Mouse (Mus musculus) adrenal gland, adult (tissue): Measurements from ENCODE around the gene Crybg2.
A peak's percentile ranks its signal among the peaks of the same experiment; 100 is the strongest.

Experiments used
- DNase-seq, 2 experiments: peaks; one replicate each; pipeline ENCODE4 v3.0.0; 2022 to 2023; ENCODE audit warnings: low spot score in 1 of 2; ENCODE audit not compliant: inconsistent age in 2 of 2

Gene Crybg2

GRCm38 (mm10) chr4:134058166-134058715 lies 2.4 kb upstream of the Crybg2 start:
- DNase-seq = no peak

DNA sequence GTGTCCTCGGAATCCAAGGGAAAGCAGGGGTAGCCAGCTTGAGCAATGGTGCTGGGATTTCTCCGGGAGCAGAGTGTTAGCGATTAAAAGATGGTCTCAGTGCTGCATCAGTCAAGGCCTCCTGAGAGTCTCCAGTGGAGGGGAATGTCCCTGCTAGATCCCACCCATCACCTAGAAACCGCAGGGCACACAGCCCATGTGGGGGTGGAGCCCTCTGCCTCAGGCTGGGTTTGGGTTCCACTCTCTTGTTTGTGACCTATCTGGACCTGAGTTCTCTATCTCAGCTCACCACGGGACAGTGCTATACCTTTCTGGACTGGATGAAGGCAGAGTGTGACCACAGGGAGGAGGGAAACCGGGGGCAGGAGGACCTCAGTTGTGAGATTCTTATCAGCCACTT lies 1.7 kb upstream of the Crybg2 start:
- DNase-seq = no peak

DNA sequence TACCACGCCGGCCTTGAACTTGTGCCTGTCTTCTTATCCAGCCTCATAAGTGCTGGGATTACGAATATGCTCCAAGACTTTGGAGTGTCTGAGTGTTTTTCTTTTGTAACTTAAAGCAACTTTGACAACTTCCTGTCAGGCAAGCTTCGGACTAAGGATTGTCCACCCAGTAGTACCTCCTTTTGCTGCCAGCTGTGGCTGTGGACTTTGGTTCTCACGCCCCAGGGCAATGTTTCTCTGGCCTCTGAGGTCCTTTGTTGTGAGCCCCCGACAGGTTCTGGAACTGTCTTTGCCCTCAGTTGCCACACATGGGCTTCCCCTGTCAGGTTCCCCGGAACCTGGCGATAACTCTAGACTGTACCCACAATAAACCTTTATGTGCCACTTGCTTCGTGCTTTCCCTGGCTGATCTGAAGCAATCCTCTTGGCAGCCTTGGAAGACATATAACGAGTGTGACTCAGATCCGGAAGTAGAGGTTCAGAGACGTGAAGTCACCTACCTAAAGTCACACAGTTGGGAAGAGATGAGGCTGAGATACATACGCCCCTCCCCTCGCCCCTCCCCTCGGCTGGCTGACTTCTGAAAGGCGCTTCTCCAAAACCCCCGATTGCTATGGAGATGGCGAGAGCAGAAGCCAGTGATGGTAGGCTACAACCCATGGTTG lies 683 bp downstream of the Crybg2 start:
- DNase-seq = no peak

- DNase-seq = no peak
Observed at GRCm38 (mm10) chr4:134061944-134062446, 1.4 kb downstream of the Crybg2 start.

GRCm38 (mm10) chr4:134062561-134062960 lies 1.9 kb downstream of the Crybg2 start:
- DNase-seq = no peak

DNA sequence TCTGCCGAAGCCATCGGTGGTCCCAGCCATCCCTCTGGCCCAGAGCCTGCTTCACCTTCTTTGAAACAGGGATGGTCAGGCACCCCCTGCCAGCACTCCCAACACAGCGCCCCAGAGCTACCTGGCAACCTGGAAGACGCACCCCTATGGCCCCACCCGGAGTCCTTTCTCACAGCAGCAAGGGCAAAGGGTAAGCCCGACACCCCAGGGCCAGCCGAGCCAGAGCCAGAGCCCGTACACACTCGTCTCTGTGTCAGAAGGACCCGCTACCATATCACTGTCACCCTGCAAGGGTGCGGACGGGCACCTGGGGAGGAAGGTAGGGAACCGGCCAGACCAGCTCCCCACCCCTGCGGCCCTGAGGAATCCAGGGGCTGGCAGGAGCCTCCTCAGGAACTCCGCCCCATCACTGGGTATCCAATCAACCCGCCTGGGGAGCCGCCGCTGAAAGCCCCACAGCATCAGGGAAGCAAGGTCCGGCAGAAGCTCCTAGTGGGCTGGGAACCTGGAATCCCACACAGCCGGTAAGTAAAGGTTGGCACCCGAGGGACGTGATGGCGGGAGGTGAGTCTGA lies 4.9 kb downstream of the Crybg2 start:
- no peak for DNase-seq

GRCm38 (mm10) chr4:134067383-134067782 lies 6.8 kb downstream of the Crybg2 start:
- no peak for DNase-seq

- DNase-seq = no peak
Observed at GRCm38 (mm10) chr4:134067833-134068544, 7.4 kb downstream of the Crybg2 start.

DNA sequence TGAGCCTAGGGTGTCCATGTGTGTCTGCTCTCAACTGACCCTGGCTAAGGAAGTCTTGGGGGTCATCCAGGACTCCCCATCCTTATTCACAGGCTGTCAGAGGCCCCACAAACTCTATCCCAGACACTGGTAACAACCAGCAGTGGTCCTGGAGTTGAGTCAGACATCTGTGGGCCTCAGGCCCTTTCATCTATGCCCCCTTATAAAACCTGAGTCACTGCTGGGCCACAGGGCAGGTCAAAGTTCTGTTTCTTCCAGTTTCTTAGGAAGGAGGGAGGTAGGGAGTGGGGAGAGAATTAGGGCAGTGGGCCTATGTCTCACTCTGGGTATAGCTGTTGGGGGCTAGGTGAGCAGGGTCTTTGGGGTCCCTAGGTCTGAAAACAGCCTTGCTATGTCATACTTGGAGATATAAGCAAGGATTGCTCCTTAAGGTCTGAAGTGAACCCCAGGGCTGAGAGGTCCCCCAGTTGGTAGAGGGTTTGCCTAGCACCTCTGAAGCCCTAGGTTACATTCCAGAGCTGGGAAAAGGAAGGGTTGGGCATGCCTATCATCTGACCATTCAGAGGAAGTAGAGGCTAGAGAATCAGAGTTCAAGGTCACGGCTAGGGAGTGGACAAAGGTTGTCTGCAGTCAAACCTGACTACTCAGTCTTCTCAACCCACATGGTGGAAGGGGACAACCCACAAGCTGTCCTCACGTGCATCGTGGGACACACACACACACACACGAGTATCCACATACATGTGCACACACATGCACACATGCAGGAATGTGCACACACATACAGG lies 8.4 kb downstream of the Crybg2 start:
- DNase-seq = no peak

- DNase-seq = peak; percentile 57 to 73
Observed at GRCm38 (mm10) chr4:134078694-134079093, 18.1 kb downstream of the Crybg2 start.

DNA sequence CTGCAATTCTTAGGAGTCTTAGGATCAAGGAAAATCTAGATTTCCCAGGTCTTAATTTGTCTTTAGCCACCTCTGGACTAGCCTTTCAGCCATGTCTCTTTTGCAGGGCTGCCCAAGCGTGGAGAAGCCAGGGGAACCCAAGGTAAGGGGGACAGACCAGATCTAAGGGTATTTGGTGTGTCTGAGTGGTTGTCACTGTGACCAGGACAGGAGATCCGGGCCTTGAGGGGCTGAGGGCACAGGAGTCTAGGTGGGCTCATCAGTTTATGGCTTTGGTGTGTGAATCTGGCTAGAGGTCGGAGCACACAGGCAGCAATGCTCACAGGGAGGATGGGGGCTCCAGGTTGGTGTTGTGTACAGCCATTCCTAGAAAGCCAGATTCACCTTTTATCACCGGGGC lies 20.1 kb downstream of the Crybg2 start:
- no peak for DNase-seq

DNA sequence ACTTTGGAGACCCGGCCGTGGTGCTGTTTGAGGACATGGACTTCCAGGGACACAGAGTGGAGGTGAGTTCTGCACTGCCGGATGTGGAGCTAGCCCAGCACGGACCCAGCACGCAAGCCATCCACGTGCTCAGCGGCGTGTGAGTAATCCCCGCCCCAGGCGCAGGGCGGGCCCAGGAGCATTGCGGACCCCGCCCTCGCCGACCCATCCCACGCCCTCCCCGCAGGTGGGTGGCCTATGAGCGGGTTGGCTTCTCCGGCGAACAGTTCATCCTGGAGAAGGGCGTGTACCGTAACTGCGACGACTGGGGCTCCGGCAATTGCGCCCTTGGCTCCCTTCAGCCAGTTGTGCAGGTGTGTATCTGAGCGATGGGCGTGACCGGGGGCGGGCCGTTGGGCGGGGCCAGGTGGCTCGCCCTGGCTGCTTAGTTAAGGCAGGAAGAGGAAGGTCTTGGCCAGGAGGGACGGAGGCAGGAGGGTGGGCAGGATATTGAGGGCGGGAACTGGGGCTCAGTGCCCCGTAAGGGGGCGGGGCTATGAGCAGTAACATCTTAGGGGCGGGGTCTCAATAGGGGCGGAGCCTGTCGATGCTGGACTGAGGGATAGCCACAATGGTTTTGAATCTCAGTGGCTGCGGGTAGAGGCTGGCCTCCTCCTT lies 21.2 kb downstream of the Crybg2 start:
- DNase-seq = peak; percentile 70 to 87

- DNase-seq = no peak
Observed at GRCm38 (mm10) chr4:134082460-134082859, 21.8 kb downstream of the Crybg2 start.

GRCm38 (mm10) chr4:134084999-134085398 lies 24.4 kb downstream of the Crybg2 start:
- no peak for DNase-seq

DNA sequence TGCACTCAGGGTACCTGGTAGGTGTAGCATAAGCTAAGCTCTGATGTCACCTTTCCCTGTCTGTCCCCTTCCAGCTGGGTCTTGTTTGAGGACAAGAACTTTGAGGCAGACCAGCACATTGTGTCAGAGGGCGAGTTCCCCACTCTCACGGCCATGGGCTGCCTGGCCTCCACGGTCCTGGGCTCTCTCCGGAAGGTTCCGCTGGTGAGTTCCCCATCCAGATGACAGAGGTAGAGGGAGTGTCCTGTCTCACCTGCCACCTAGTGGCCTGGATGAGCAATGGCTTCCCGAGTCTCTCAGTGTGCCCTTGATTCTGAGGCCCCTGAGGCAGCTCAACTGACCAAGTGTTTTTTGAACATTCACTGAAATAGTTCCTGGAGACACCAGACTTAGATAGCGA lies 26.8 kb downstream of the Crybg2 start:
- peak; percentile 38 to 76 for DNase-seq

- no peak for DNase-seq
Observed at GRCm38 (mm10) chr4:134089029-134089428, 28.4 kb downstream of the Crybg2 start.

- DNase-seq = no peak
Observed at GRCm38 (mm10) chr4:134090521-134091224, 30.1 kb downstream of the Crybg2 start.

GRCm38 (mm10) chr4:134091225-134091529 lies 30.6 kb downstream of the Crybg2 start:
- DNase-seq = no peak

GRCm38 (mm10) chr4:134092382-134093288 lies 32.0 kb downstream of the Crybg2 start:
- DNase-seq = peak; percentile 67 to 82
